Mouse (Mus musculus): ENCODE results near the gene Ly86. TPM values are rescaled to one million over a fixed set of nuclear protein-coding genes. Genes with fewer than 3 reads are reported as not detected.

The Ly86 gene
- polyA plus RNA-seq, 1 experiment from 2014 or later = 5.2 TPM

- peak overlapping the region; percentile 4 for H3K4me3 ChIP-seq
- H3K9me3 ChIP-seq (replicated peaks) = peaks cover 5% of the 10 kb centered on the region
- H3K4me2 ChIP-seq = peak overlapping the region; percentile 44
- peaks cover 15% of the 10 kb centered on the region for H3K27me3 ChIP-seq
- H3K4me1 ChIP-seq = peaks cover 25% of the 10 kb centered on the region
- peak; percentile 65 for ATAC-seq
- no peak overlapping the region for H3K27ac ChIP-seq
- no peaks in the 10 kb centered on the region for H3K36me3 ChIP-seq (ENCODE audit: poor library complexity, severe bottlenecking)
- H3K9ac ChIP-seq = no peak overlapping the region
- WGBS = 5% methylated on average over 22 of the region's 22 CpGs
These were observed 107.3 kb downstream of the Ly86 start for GRCm38 (mm10) chr13:37452022-37452941.

GRCm38 (mm10) chr13:37453203-37453602 lies 108.2 kb downstream of the Ly86 start:
- Histone ChIP-seq H3K27me3 (peaks cover 15% of the 10 kb centered on the region), H3K9me3 (replicated peaks) (peaks cover 5% of the 10 kb centered on the region), H3K4me2 (peak overlapping the region; percentile 44), H3K36me3 (ENCODE audit: poor library complexity, severe bottlenecking) (no peaks in the 10 kb centered on the region), H3K27ac (no peak overlapping the region), H3K4me3 (no peak overlapping the region), H3K9ac (0 out of 2 replicates have a peak overlapping the region, but pooled peaks have one; percentile 5), H3K4me1 (peaks cover 26% of the 10 kb centered on the region)
- peak; percentile 59 for ATAC-seq
- WGBS = 7% methylated on average over 13 of the region's 13 CpGs

GRCm38 (mm10) chr13:37454356-37454755 lies 109.3 kb downstream of the Ly86 start:
- H3K4me2 ChIP-seq = no peak overlapping the region
- no peaks in the 10 kb centered on the region for H3K9me3 ChIP-seq (replicated peaks)
- peaks cover 15% of the 10 kb centered on the region for H3K27me3 ChIP-seq
- no peak overlapping the region for H3K27ac ChIP-seq
- H3K4me3 ChIP-seq = no peak overlapping the region
- no peaks in the 10 kb centered on the region for H3K36me3 ChIP-seq (ENCODE audit: poor library complexity, severe bottlenecking)
- WGBS = 55% methylated on average over 6 of the region's 6 CpGs
- no peak overlapping the region for H3K9ac ChIP-seq
- ATAC-seq = no peak
- H3K4me1 ChIP-seq = peaks cover 26% of the 10 kb centered on the region

- Histone ChIP-seq H3K9ac (no peak overlapping the region), H3K36me3 (ENCODE audit: poor library complexity, severe bottlenecking) (no peaks in the 10 kb centered on the region), H3K9me3 (replicated peaks) (no peaks in the 10 kb centered on the region), H3K27ac (no peak overlapping the region), H3K27me3 (peaks cover 15% of the 10 kb centered on the region), H3K4me2 (no peak overlapping the region), H3K4me3 (no peak overlapping the region), H3K4me1 (peaks cover 26% of the 10 kb centered on the region)
- WGBS = 79% methylated on average over 3 of the region's 3 CpGs
- ATAC-seq = no peak
These were observed 110.6 kb downstream of the Ly86 start for GRCm38 (mm10) chr13:37455561-37455960.

GRCm38 (mm10) chr13:37457007-37457827 lies 112.2 kb downstream of the Ly86 start:
- no peaks in the 10 kb centered on the region for H3K9me3 ChIP-seq (replicated peaks)
- peaks cover 7% of the 10 kb centered on the region for H3K27me3 ChIP-seq
- H3K4me1 ChIP-seq = peaks cover 25% of the 10 kb centered on the region
- H3K9ac ChIP-seq = no peak overlapping the region
- 45% methylated on average over 11 of the region's 11 CpGs for WGBS
- H3K4me2 ChIP-seq = no peak overlapping the region
- no peak overlapping the region for H3K27ac ChIP-seq
- no peaks in the 10 kb centered on the region for H3K36me3 ChIP-seq (ENCODE audit: poor library complexity, severe bottlenecking)
- H3K4me3 ChIP-seq = no peak overlapping the region
- ATAC-seq = peak; percentile 64

GRCm38 (mm10) chr13:37458557-37458956 lies 113.5 kb downstream of the Ly86 start:
- H3K27me3 ChIP-seq = no peaks in the 10 kb centered on the region
- no peak overlapping the region for H3K27ac ChIP-seq
- H3K4me1 ChIP-seq = peaks cover 11% of the 10 kb centered on the region
- no peaks in the 10 kb centered on the region for H3K9me3 ChIP-seq (replicated peaks)
- ATAC-seq = no peak
- WGBS = 77% methylated on average over 5 of the region's 5 CpGs
- no peak overlapping the region for H3K4me3 ChIP-seq
- no peak overlapping the region for H3K4me2 ChIP-seq
- no peak overlapping the region for H3K9ac ChIP-seq
- H3K36me3 ChIP-seq (ENCODE audit: poor library complexity, severe bottlenecking) = no peaks in the 10 kb centered on the region

- WGBS = 76% methylated on average over 10 of the region's 10 CpGs
- no peak overlapping the region for H3K4me2 ChIP-seq
These were observed 114.0 kb downstream of the Ly86 start for GRCm38 (mm10) chr13:37459022-37459421.

GRCm38 (mm10) chr13:37459957-37460930 lies 115.2 kb downstream of the Ly86 start:
- no peaks in the 10 kb centered on the region for H3K36me3 ChIP-seq (ENCODE audit: poor library complexity, severe bottlenecking)
- 79% methylated on average over 28 of the region's 28 CpGs for WGBS
- H3K9me3 ChIP-seq (replicated peaks) = no peaks in the 10 kb centered on the region

More at GRCm38 (mm10) chr13:37459022-37459421, 114.0 kb downstream of the Ly86 start:
- H3K9ac ChIP-seq = no peak overlapping the region
- no peaks in the 10 kb centered on the region for H3K27me3 ChIP-seq
- H3K27ac ChIP-seq = no peak overlapping the region
- no peaks in the 10 kb centered on the region for H3K9me3 ChIP-seq (replicated peaks)
- H3K4me3 ChIP-seq = no peak overlapping the region
- no peak for ATAC-seq
- no peaks in the 10 kb centered on the region for H3K36me3 ChIP-seq (ENCODE audit: poor library complexity, severe bottlenecking)
- peaks cover 11% of the 10 kb centered on the region for H3K4me1 ChIP-seq

GRCm38 (mm10) chr13:37462049-37462702 lies 117.2 kb downstream of the Ly86 start:
- H3K27me3 ChIP-seq = peaks cover 3% of the 10 kb centered on the region; the same call in 1 of the 2 replicates
- no peak for ATAC-seq
- WGBS = 96% methylated on average over 12 of the region's 12 CpGs
- peaks cover 2% of the 10 kb centered on the region for H3K4me1 ChIP-seq
- H3K4me2 ChIP-seq = no peak overlapping the region
- no peak overlapping the region for H3K4me3 ChIP-seq
- no peaks in the 10 kb centered on the region for H3K36me3 ChIP-seq (ENCODE audit: poor library complexity, severe bottlenecking)
- no peaks in the 10 kb centered on the region for H3K9me3 ChIP-seq (replicated peaks)
- H3K9ac ChIP-seq = no peak overlapping the region
- no peak overlapping the region for H3K27ac ChIP-seq

More at GRCm38 (mm10) chr13:37459957-37460930, 115.2 kb downstream of the Ly86 start:
- Histone ChIP-seq H3K27ac (no peak overlapping the region), H3K9ac (no peak overlapping the region), H3K27me3 (no peaks in the 10 kb centered on the region), H3K4me1 (peaks cover 11% of the 10 kb centered on the region), H3K4me3 (no peak overlapping the region), H3K4me2 (no peak overlapping the region)
- ATAC-seq = no peak

GRCm38 (mm10) chr13:37465710-37466109 lies 120.7 kb downstream of the Ly86 start:
- Histone ChIP-seq H3K4me2 (no peak overlapping the region), H3K4me1 (peaks cover 12% of the 10 kb centered on the region), H3K9me3 (replicated peaks) (no peaks in the 10 kb centered on the region), H3K36me3 (ENCODE audit: poor library complexity, severe bottlenecking) (no peaks in the 10 kb centered on the region), H3K27ac (no peak overlapping the region), H3K27me3 (peaks cover 3% of the 10 kb centered on the region; the same call in 1 of the 2 replicates), H3K4me3 (no peak overlapping the region), H3K9ac (no peak overlapping the region)
- ATAC-seq = no peak
- 80% methylated on average over 6 of the region's 6 CpGs for WGBS

- no peak overlapping the region for H3K4me3 ChIP-seq
- peak; percentile 51 for ATAC-seq
- no peaks in the 10 kb centered on the region for H3K9me3 ChIP-seq (replicated peaks)
- H3K9ac ChIP-seq = no peak overlapping the region
- no peaks in the 10 kb centered on the region for H3K36me3 ChIP-seq (ENCODE audit: poor library complexity, severe bottlenecking)
- H3K4me2 ChIP-seq = no peak overlapping the region
- peaks cover 12% of the 10 kb centered on the region for H3K4me1 ChIP-seq
- WGBS = 10% methylated on average over 8 of the region's 8 CpGs
- no peak overlapping the region for H3K27ac ChIP-seq
- H3K27me3 ChIP-seq = peaks cover 3% of the 10 kb centered on the region; the same call in 1 of the 2 replicates
These were observed 122.8 kb downstream of the Ly86 start for GRCm38 (mm10) chr13:37467795-37468194.

Measured in forebrain, embryonic 13.5 days (tissue).